Mouse (Mus musculus) brain, adult 2 months (tissue): ENCODE measurements around the gene Gsg1.

Source experiments
- DNase-seq: peaks from one replicate; pipeline ENCODE4 v3.0.0; 2011; ENCODE audit warnings: low read depth, low spot score

The Gsg1 gene

GRCm38 (mm10) chr6:135206909-135207308, 47.2 kb downstream of the Gsg1 start:
- peak; percentile 72 for DNase-seq

GRCm38 (mm10) chr6:135205802-135206201, 48.3 kb downstream of the Gsg1 start:
- DNase-seq: no peak

GRCm38 (mm10) chr6:135204869-135205268, 49.3 kb downstream of the Gsg1 start:
- no peak for DNase-seq

- no peak for DNase-seq
Observed at GRCm38 (mm10) chr6:135203737-135204136, 50.4 kb downstream of the Gsg1 start.

- DNase-seq: no peak
Observed at GRCm38 (mm10) chr6:135202668-135203067, 51.5 kb downstream of the Gsg1 start.

- DNase-seq: peak; percentile 84
Observed at GRCm38 (mm10) chr6:135200122-135200957, 53.8 kb downstream of the Gsg1 start.

GRCm38 (mm10) chr6:135198726-135199125, 55.4 kb downstream of the Gsg1 start:
- no peak for DNase-seq

- DNase-seq: peak; percentile 93
Observed at GRCm38 (mm10) chr6:135197921-135198532, 56.1 kb downstream of the Gsg1 start, which contains the start of the genes Fam234b and Hebp1. TSS of gene Fam234b (plus strand) at chr6:135197977. TSS of gene Hebp1 (minus strand) at chr6:135198022.

GRCm38 (mm10) chr6:135197446-135197845, 56.7 kb downstream of the Gsg1 start:
- DNase-seq: no peak

- no peak for DNase-seq
Observed at GRCm38 (mm10) chr6:135196707-135197106, 57.4 kb downstream of the Gsg1 start.

- DNase-seq: no peak
Observed at GRCm38 (mm10) chr6:135194907-135195306, 59.2 kb downstream of the Gsg1 start.

- DNase-seq: no peak
Observed at GRCm38 (mm10) chr6:135193733-135194132, 60.4 kb downstream of the Gsg1 start.

GRCm38 (mm10) chr6:135192993-135193392, 61.2 kb downstream of the Gsg1 start:
- DNase-seq: no peak

GRCm38 (mm10) chr6:135191906-135192305, 62.2 kb downstream of the Gsg1 start:
- DNase-seq: no peak

- DNase-seq: no peak
Observed at GRCm38 (mm10) chr6:135190122-135190521, 64.0 kb downstream of the Gsg1 start.

- no peak for DNase-seq
Observed at GRCm38 (mm10) chr6:135188629-135189028, 65.5 kb downstream of the Gsg1 start.
